Mouse (Mus musculus): Measurements from ENCODE around the gene Kng1. TPM values are rescaled to one million over a fixed set of nuclear protein-coding genes. Genes with fewer than 3 reads are reported as not detected.

Gene Kng1
- polyA plus RNA-seq (2015; fragmentation: Nextera tagmentation; extraction: Ambion mirVana): 0.85 and 2.4 TPM in 2 replicates

GRCm38 (mm10) chr16:23057668-23058447 lies at the start of gene Kng1:
Gene Kng1, plus strand, starts transcription at chr16:23057865.

DNA sequence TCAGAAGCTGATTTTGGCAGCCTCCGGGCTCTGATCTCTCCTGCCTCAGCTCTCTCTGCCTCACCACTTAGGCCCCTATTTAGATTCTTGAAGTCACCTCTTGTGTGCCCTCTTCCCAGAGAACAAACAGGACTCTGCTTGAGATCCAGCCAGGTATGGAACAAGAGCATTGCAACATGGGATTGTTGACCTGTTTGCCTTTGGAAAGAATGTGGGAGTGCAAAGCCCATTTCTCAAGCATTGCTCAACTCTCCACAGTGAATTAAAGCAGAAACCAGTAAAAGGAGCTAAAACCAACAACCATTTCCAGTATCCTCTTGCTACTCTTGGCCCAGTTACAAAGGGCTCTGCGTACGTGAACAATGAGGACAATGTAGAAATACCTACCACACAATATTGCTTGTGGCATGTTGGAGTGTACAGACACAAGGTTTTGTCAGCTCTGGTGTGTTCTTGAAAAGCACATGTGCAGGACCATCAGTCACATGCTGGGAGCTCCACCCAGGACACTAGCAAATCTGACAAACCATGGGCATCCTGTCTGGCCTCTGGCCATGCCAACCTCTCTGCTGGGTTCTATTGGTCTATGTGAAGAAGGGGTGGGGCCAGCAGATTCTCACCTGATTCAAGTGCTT lies 28.6 kb upstream of the Kng1 start, which contains the start of gene Kng2:
Kng2 (minus strand) TSS at position 517 of the 635 bp plus-strand sequence.

DNA sequence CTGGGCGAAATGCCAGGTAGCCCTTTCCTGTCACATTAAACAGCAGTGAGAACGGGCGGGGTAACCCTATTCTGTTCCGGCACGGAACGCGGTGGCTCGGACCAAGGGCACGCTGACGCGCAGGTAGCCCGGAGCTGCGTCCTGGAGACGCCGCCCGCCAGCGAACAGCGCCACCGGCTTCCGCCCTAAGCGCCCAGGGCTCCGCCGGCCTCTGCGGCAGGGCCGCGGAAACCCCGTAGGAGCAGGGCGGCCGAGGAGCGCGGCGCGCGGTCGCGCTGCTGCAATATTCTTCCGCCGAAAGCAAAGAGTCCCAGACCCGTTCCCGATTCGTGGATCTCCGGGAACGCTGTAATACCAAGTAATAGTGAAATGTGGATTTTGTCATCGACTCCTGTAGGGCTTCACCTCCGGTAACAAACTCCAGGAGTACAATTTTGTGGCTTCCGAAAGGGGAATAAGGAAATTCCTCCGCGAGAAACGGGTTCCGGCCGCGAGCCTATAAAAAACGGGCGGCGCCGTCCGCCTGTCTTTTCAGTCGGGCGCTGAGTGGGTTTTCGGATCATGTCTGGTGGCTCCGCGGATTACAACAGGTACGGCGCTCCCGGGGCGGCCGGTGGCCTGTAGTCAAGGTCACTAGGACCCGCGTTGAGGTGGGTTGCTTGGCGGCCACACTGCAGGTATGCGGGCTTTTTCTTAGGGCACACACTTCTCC lies 49.7 kb downstream of the Kng1 start, which contains the start of gene Eif4a2:
Eif4a2 (plus strand) TSS at position 214 of the 712 bp plus-strand sequence.

DNA sequence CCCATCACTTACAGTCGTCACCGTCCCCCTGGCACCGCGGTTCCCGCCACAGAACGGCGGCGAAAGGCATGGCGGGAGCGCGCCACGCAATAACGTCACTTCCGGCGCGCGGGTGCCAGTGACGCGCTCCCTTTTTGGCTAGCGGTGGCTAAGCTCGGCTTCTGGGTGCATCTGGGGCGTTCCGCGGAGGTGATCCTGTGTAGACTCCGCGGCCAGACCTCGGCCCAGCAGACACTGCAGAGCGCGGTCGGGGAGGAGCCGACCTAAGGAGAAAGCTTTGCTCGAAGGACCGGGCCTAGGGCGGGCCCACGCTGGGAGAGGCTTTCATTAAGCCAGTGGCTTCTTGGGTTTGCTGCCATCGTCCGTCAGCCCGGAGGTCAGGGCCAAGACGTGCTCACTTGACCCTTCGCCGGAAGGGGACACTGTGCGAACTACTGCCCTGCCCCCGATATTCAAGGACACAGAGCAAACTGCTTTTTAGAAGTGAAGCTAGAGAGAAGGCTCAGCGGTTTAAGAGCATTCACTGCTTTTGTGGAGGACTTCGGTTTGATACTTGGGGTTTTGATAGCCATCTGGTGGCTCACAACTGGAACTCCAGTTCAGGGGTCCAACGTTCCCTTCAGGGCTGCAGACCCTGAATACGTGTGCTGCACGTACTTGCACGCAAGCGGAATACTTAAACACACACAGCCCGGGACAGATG lies 70.2 kb downstream of the Kng1 start, which contains the start of gene Rfc4:
Rfc4 (minus strand) TSS at position 65 of the 703 bp plus-strand sequence.

Other genes with a start within 250 kb of the Kng1 start
- 0.23 TPM in 1 of 2 replicates, not detected in the other for gene Crygs, start 246.3 kb upstream of the Kng1 start, polyA plus RNA-seq (2015; fragmentation: Nextera tagmentation; extraction: Ambion mirVana)
- gene Tbccd1, start 200.2 kb upstream of the Kng1 start, polyA plus RNA-seq (2015; fragmentation: Nextera tagmentation; extraction: Ambion mirVana): 23.6 and 27.4 TPM in 2 replicates
- 53.3 and 57.6 TPM in 2 replicates for gene Dnajb11, start 200.0 kb upstream of the Kng1 start, polyA plus RNA-seq (2015; fragmentation: Nextera tagmentation; extraction: Ambion mirVana)
- gene Ahsg, start 166.6 kb upstream of the Kng1 start, polyA plus RNA-seq (2015; fragmentation: Nextera tagmentation; extraction: Ambion mirVana): 4.1 and 9.5 TPM in 2 replicates
- 0.11 and 0.28 TPM in 2 replicates for gene Fetub, start 139.5 kb upstream of the Kng1 start, polyA plus RNA-seq (2015; fragmentation: Nextera tagmentation; extraction: Ambion mirVana)
- gene Hrg, start 106.8 kb upstream of the Kng1 start, polyA plus RNA-seq (2015; fragmentation: Nextera tagmentation; extraction: Ambion mirVana): 0.22 TPM in 1 of 2 replicates, not detected in the other
- gene Kng2, start 28.4 kb upstream of the Kng1 start, polyA plus RNA-seq (2015; fragmentation: Nextera tagmentation; extraction: Ambion mirVana): 0.11 and 0.12 TPM in 2 replicates
- 75.6 and 87.7 TPM in 2 replicates for gene Eif4a2, start 49.6 kb downstream of the Kng1 start, polyA plus RNA-seq (2015; fragmentation: Nextera tagmentation; extraction: Ambion mirVana)
- gene Rfc4, start 69.9 kb downstream of the Kng1 start, polyA plus RNA-seq (2015; fragmentation: Nextera tagmentation; extraction: Ambion mirVana): 147 and 190 TPM in 2 replicates
- not detected in 2 replicates for gene Adipoq, start 88.7 kb downstream of the Kng1 start, polyA plus RNA-seq (2015; fragmentation: Nextera tagmentation; extraction: Ambion mirVana)
- gene St6gal1, start 166.9 kb downstream of the Kng1 start, polyA plus RNA-seq (2015; fragmentation: Nextera tagmentation; extraction: Ambion mirVana): 6.0 and 8.7 TPM in 2 replicates